Mouse (Mus musculus) hindbrain, embryonic 16.5 days (tissue): Measurements from ENCODE around the gene 2900026A02Rik. TPM values are rescaled to one million over a fixed set of nuclear protein-coding genes. Genes with fewer than 3 reads are reported as not detected.

Experiments
- ATAC-seq: fragments of 200-750 bp; cut with Nextera tagmentation; 2 replicates; pipeline ENCODE4 v1.8.0; 2017; ENCODE audit warnings: moderate TSS enrichment, moderate library complexity
- H3K27ac ChIP-seq: fragments of 300-500 bp; sonication (generic); 2 replicates; pipeline ENCODE4 v1.5.1; 2014; ENCODE audit warnings: low read depth, mild to moderate bottlenecking, control low read depth, low read length, moderate library complexity
- H3K27me3 ChIP-seq: fragments of 300-500 bp; sonication (generic); replicated peaks from 2 replicates; pipeline ENCODE4 v1.6.1; 2014; ENCODE audit warnings: low read length; ENCODE audit not compliant: control insufficient read depth, insufficient read depth
- H3K36me3 ChIP-seq: fragments of 300-500 bp; sonication (generic); 2 replicates; pipeline ENCODE4 v1.6.1; 2014; ENCODE audit warnings: mild to moderate bottlenecking, low read length, moderate library complexity, mixed read lengths; ENCODE audit not compliant: control insufficient read depth, insufficient read depth
- H3K4me1 ChIP-seq: fragments of 300-500 bp; sonication (generic); 2 replicates; pipeline ENCODE4 v1.6.1; 2014; ENCODE audit warnings: low read depth, low read length; ENCODE audit not compliant: control insufficient read depth, insufficient read depth
- H3K4me2 ChIP-seq: fragments of 300-500 bp; sonication (generic); 2 replicates; pipeline ENCODE4 v1.6.1; 2014; ENCODE audit warnings: mild to moderate bottlenecking, low read length, control low read depth, moderate library complexity
- H3K4me3 ChIP-seq: fragments of 300-500 bp; sonication (generic); 2 replicates; pipeline ENCODE4 v1.5.1; 2014; ENCODE audit warnings: mild to moderate bottlenecking, low read length, control low read depth, moderate library complexity
- H3K9ac ChIP-seq: fragments of 300-500 bp; sonication (generic); 2 replicates; pipeline ENCODE4 v1.6.1; 2014; ENCODE audit warnings: low read depth, mild to moderate bottlenecking, control low read depth, low read length, moderate library complexity
- H3K9me3 ChIP-seq: fragments of 300-500 bp; sonication (generic); 2 replicates; pipeline ENCODE4 v1.6.1; 2014; ENCODE audit warnings: mild to moderate bottlenecking, low read length, moderate library complexity; ENCODE audit not compliant: control insufficient read depth
- WGBS: fragments of 180-500 bp; shearing (Covaris S2); extraction: QIAGEN DNeasy Blood & Tissue Kit; methylation state at CpG from one replicate; pipeline ENCODE4 v1.1.7; 2014; 5-methylcytosine and 5-hydroxymethylcytosine counted together
- polyA plus RNA-seq: library from polyadenylated mRNA; unstranded; fragments of >200 nt; fragmentation: Nextera tagmentation; extraction: Ambion mirVana; gene quantifications from 2 replicates; pipeline ENCODE4 v1.2.1, GENCODE M21; 2015

Gene 2900026A02Rik
- polyA plus RNA-seq, 1 experiment from 2014 or later = 4.3 TPM

DNA sequence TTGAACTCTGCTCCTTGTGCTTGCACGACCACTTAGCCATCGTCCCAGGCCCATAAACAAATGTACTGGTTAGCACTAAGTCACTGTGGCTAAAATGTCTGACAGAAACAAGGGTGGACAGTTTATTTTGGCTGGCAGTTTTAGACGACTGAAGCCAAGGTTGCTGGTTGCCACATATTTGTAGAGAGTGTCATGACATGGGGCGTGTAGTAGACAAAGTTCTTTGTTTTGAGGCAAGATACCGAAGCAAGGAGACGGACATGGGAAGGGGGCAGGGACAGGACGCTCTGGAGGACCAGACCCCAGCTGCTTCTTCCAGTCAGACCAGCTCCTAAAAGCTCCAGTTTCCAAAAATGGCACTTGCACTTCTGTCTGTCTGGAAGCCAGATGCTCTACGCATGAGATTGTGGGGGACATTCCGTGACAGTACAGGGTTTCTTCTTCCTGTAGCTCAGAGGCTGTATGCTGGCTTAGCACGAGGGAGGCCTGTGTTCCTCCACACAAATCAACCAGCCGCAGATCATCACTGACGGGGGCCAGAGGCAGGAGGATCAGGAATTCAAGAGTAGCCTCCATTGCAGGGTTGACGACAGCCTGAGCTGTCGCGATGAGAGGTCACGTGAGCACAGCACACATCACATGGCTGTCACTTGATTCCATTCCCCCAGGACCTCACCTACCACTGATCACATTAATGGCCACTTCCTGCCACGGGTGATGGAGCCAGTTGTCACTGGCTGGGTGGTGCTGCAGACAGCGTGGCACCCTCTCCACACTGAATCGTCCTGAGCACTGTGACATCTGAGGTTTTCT is 138.5 kb downstream of the 2900026A02Rik start:
- Histone ChIP-seq H3K4me2 (no peak overlapping the region), H3K4me3 (no peak overlapping the region), H3K27me3 (no peaks in the 10 kb centered on the region), H3K9ac (no peak overlapping the region), H3K9me3 (no peaks in the 10 kb centered on the region), H3K27ac (no peak overlapping the region), H3K36me3 (no peaks in the 10 kb centered on the region), H3K4me1 (peaks cover 7% of the 10 kb centered on the region)
- 63% methylated on average over 19 of the region's 19 CpGs for WGBS
- no peak for ATAC-seq

DNA sequence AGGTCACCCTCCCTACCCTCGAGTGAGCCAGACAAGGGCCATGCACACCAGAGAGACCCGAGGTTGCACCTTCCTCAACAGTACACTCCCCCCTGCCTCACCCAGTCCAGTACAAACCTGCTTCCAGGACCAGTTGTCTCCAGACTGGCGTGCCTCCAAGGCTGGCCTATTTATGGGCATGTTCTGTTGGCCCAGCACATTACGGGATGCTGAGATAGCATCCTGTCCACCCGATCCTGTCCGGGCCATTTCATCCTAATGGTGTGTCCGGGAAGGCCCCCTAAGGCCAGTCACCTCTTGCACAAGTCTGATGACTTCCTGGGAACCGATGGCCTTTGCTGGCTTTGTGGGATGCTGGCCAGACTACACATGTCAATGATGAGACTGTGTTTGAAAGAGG is 139.6 kb downstream of the 2900026A02Rik start, which contains the start of gene Crybb3:
Gene Crybb3 (minus strand): TSS at position 146 of the 400 bp plus-strand sequence.
- Histone ChIP-seq H3K27me3 (no peaks in the 10 kb centered on the region), H3K9me3 (no peaks in the 10 kb centered on the region), H3K36me3 (no peaks in the 10 kb centered on the region), H3K27ac (no peak within 1 kb of the TSS), H3K4me3 (no peak within 1 kb of the TSS), H3K4me1 (peaks cover 4% of the 10 kb centered on the region), H3K9ac (peak within 1 kb of the TSS; percentile 8; the same call in 1 of the 2 replicates), H3K4me2 (no peak within 1 kb of the TSS)
- peak; percentile 44; the same call in 1 of the 2 replicates for ATAC-seq
- 72% methylated on average over 8 of the region's 8 CpGs for WGBS

DNA sequence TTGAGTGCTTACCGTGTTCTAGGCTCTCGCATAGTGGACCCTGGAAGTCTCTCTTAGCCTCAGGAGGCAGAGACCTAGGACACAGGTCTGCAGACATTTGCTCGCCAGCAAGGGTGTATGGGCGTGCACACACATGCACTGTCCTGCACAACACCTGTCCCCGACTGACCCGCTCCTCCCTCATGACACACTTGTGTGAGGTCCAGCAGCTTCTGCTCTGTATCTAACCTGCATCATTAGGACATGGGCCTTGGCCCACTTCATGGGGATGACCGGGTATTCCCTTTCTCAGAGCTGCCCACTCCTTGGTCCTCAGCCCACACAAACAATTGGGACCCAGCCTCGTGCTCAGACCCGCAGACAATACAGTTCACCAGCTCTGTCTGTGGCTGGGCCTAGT is 140.0 kb downstream of the 2900026A02Rik start:
- no peak overlapping the region for H3K4me3 ChIP-seq
- no peak for ATAC-seq
- H3K27ac ChIP-seq = no peak overlapping the region
- no peaks in the 10 kb centered on the region for H3K36me3 ChIP-seq
- H3K27me3 ChIP-seq = no peaks in the 10 kb centered on the region
- peaks cover 1% of the 10 kb centered on the region for H3K4me1 ChIP-seq
- H3K9me3 ChIP-seq = no peaks in the 10 kb centered on the region
- no peak overlapping the region for H3K4me2 ChIP-seq
- WGBS = 93% methylated on average over 9 of the region's 9 CpGs
- no peak overlapping the region; the same call in 1 of the 2 replicates for H3K9ac ChIP-seq

DNA sequence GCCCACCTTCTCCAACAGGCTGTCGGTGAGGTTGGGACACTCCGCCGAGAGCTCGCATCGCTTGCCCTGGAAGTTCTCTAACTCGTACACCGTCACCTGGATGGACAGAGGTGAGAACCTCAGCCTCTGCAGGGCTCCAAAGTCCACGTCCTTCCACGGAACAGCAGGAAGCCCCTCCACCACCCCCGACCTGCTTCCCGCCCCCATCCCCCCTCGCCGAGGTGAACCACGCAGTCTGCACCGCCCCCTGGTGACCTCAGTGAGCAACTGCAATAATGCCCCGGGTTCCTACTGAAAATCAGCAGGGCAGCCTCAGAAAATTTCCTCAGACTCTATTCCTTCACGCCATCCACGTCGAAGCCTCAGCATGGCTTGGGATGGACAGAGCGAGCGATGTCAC is 141.3 kb downstream of the 2900026A02Rik start:
- 18% methylated on average over 21 of the region's 21 CpGs for whole genome bisulfite sequencing
- Histone ChIP-seq H3K27me3 (no peaks in the 10 kb centered on the region), H3K9ac (no peak overlapping the region), H3K4me1 (no peaks in the 10 kb centered on the region), H3K9me3 (no peaks in the 10 kb centered on the region), H3K4me3 (no peak overlapping the region; the same call in 1 of the 2 replicates), H3K4me2 (peak overlapping the region; percentile 37), H3K36me3 (no peaks in the 10 kb centered on the region), H3K27ac (no peak overlapping the region)
- ATAC-seq = no peak

DNA sequence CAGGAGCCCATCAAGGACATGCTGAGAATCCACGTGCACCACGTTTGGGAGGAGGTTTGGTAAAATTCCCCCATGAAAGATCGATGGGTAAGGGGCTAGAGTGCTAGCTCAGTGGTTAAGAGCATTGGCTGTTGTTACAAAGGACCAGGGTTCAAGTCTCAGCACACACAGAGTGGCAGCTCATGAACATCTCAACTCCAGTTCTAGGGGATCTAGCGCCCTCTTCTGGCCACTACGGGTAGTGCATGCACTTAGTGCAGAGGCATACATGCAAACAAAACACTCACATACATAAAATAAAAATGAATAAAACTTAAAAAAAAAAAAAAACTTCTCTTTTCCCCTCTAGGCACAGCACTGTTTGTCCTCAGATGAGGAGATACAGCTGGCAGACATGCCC is 142.3 kb downstream of the 2900026A02Rik start:
- Histone ChIP-seq H3K4me2 (no peak overlapping the region), H3K9me3 (no peaks in the 10 kb centered on the region), H3K4me1 (no peaks in the 10 kb centered on the region), H3K9ac (no peak overlapping the region), H3K36me3 (no peaks in the 10 kb centered on the region), H3K27ac (no peak overlapping the region), H3K4me3 (no peak overlapping the region), H3K27me3 (no peaks in the 10 kb centered on the region)
- no peak for ATAC-seq
- 68% methylated on average over 5 of the region's 5 CpGs for WGBS

DNA sequence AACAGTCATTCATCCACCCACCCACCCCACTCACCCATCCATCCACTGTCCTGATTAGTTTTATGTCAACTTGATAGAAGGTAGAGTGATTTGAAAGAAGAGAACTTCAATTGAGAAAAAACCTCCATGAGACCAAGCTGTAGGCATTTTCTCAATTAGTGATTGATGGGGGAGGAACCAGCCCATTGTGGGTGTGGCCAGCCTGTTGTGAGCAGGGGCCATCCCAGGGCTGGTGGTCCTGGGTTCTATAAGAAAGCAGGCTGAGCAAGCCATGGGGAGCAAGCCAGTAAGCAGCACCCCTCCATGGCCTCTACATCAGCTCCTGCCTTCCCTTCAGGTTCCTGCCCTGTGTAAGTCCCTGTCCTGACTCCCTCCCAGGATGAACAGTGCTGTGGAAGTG is 151.0 kb downstream of the 2900026A02Rik start, which contains the start of gene Crybb2:
Gene Crybb2 (minus strand): TSS at position 101 of the 400 bp plus-strand sequence.
- Histone ChIP-seq H3K4me2 (no peak within 1 kb of the TSS), H3K9ac (no peak within 1 kb of the TSS), H3K4me1 (no peaks in the 10 kb centered on the region), H3K27ac (no peak within 1 kb of the TSS), H3K27me3 (no peaks in the 10 kb centered on the region), H3K4me3 (no peak within 1 kb of the TSS), H3K9me3 (no peaks in the 10 kb centered on the region), H3K36me3 (no peaks in the 10 kb centered on the region)
- ATAC-seq = no peak

DNA sequence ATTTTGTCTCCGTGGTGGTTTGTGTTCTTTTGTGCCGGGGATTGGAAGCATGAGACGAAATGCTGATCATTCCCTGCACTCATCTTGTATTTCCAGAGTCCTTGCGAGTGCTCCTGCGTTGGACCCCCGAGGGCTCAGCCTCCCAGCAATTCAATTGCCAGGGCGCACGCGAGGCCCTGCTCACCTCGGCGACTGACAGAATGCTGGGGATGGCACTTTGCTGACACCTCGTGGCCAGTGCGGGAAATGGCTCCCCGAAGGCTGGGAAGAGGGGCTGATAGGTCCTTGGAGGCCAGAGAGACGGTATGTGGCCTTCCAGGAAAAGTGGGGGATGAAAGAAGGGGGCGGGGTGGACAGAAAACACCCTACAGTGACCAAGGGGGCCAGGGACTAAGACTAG is 166.7 kb downstream of the 2900026A02Rik start:
- Histone ChIP-seq H3K4me1 (peaks cover 5% of the 10 kb centered on the region), H3K4me2 (no peak overlapping the region), H3K27me3 (no peaks in the 10 kb centered on the region; the same call in 1 of the 2 replicates), H3K36me3 (no peaks in the 10 kb centered on the region), H3K4me3 (no peak overlapping the region), H3K27ac (no peak overlapping the region), H3K9me3 (no peaks in the 10 kb centered on the region), H3K9ac (no peak overlapping the region)
- WGBS = 3% methylated on average over 16 of the region's 16 CpGs
- ATAC-seq = peak; percentile 83

DNA sequence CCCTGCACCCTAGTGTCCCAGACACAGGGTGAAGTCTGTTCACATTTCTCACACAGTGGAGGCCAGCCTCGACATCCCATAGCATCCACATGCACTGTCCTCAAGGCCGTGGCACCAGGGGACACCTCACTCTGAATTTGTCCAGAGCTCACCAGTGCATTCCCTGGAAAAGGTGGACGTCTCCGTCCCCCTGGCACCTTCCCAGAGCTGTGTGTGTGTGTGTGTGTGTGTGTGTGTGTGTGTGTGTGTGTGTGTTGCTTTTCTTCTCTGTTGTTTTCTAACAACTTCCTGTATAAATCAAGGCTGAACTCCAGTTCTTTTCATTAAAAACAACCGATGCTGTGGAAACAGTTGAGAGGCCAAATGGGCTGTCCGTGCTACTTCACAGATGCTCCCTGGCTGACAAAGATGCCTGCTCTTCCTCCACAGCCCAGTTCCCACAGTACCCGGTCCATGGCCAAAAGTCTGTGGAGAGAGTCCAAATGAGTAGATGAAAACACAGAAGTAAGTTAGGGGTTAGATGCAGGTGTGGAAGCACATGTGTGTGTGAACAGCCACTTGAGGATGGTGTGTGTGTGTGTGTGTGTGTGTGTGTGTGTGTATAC is 170.4 kb downstream of the 2900026A02Rik start:
- no peak overlapping the region for H3K9ac ChIP-seq
- WGBS = 47% methylated on average over 7 of the region's 7 CpGs
- peaks cover 5% of the 10 kb centered on the region for H3K4me1 ChIP-seq
- H3K36me3 ChIP-seq = no peaks in the 10 kb centered on the region
- no peaks in the 10 kb centered on the region; the same call in 1 of the 2 replicates for H3K9me3 ChIP-seq
- H3K4me2 ChIP-seq = no peak overlapping the region
- no peaks in the 10 kb centered on the region; the same call in 1 of the 2 replicates for H3K27me3 ChIP-seq
- peak overlapping the region; percentile 31; the same call in 1 of the 2 replicates for H3K27ac ChIP-seq
- no peak overlapping the region for H3K4me3 ChIP-seq
- no peak for ATAC-seq

DNA sequence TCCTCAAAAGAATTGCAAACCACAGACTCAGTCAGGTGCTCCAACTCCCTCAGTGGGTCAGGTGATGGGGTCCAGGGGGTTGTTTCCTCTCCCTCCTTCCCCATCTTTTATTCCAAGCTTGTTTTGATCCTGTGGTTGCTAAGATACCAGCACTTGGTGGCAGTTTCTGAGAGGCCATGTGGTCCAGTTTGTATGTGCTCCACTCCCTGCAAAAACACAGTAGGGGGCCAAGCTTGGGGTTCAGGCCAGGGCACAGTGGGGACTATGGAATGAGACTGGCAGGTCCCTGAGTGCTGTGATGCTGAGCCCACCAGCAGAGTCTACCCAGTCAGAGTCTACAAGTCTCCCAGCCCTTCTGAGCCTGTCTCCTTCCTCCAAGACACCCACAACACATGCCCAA is 171.2 kb downstream of the 2900026A02Rik start:
- Histone ChIP-seq H3K27me3 (no peaks in the 10 kb centered on the region; the same call in 1 of the 2 replicates), H3K4me3 (no peak overlapping the region), H3K36me3 (no peaks in the 10 kb centered on the region), H3K9ac (no peak overlapping the region), H3K4me1 (peaks cover 5% of the 10 kb centered on the region), H3K4me2 (no peak overlapping the region), H3K9me3 (no peaks in the 10 kb centered on the region; the same call in 1 of the 2 replicates), H3K27ac (no peak overlapping the region)
- 0 out of 2 replicates have a peak, but pooled peaks have one; percentile 19 for ATAC-seq
